Mouse (Mus musculus) myocyte (in vitro differentiated cells): ENCODE data around the gene Sema7a. TPM values are rescaled to one million over a fixed set of nuclear protein-coding genes. Genes with fewer than 3 reads are reported as not detected.

ENCODE experiments used
- H3K27me3 ChIP-seq: one replicate; pipeline ENCODE4 v1.6.1; 2011; ENCODE audit not compliant: control insufficient read depth, insufficient read depth, insufficient read length
- H3K36me3 ChIP-seq: one replicate; pipeline ENCODE4 v1.6.1; 2011; ENCODE audit not compliant: control insufficient read depth, insufficient read depth
- H3K4me2 ChIP-seq: one replicate; pipeline ENCODE4 v1.6.1; 2011; ENCODE audit warnings: low read depth, control low read depth
- H3K4me3 ChIP-seq: one replicate; pipeline ENCODE4 v1.5.1; 2011; ENCODE audit warnings: mild to moderate bottlenecking, control low read depth, moderate library complexity
- H3K79me2 ChIP-seq: one replicate; pipeline ENCODE4 v1.6.1; 2011; ENCODE audit not compliant: control insufficient read depth, insufficient read depth
- H3ac ChIP-seq: one replicate; pipeline ENCODE4 v1.6.1; 2011; ENCODE audit not compliant: control insufficient read depth, insufficient read length
- CEBPB ChIP-seq: IDR thresholded peaks from 2 replicates; pipeline ENCODE4 v1.6.1; 2011; ENCODE audit warnings: mild to moderate bottlenecking, moderate library complexity; ENCODE audit not compliant: poor library complexity, insufficient read depth, severe bottlenecking
- E2F4 ChIP-seq: IDR thresholded peaks from one replicate; pipeline ENCODE4 v1.6.1; 2011; ENCODE audit warnings: mild to moderate bottlenecking, control low read depth, moderate library complexity; ENCODE audit not compliant: insufficient read depth
- MAX ChIP-seq: IDR thresholded peaks from one replicate; pipeline ENCODE4 v1.6.1; 2011; ENCODE audit warnings: low read depth, mild to moderate bottlenecking, control low read depth
- MYOD1 ChIP-seq, 3 experiments: IDR thresholded peaks; one replicate each; pipeline ENCODE4 v1.6.1; 2011; ENCODE audit warnings: control low read depth in 2 of 3, low read depth in 2 of 3, mild to moderate bottlenecking in 2 of 3, moderate library complexity in 1 of 3; ENCODE audit not compliant: insufficient read length in 2 of 3, control insufficient read depth in 1 of 3
- MYOG ChIP-seq, 3 experiments: IDR thresholded peaks; one replicate each; pipeline ENCODE4 v1.6.1; 2011; ENCODE audit warnings: control low read depth in 2 of 3, low read depth in 2 of 3, mild to moderate bottlenecking in 2 of 3; ENCODE audit not compliant: insufficient read length in 2 of 3, control insufficient read depth in 1 of 3, insufficient read depth in 1 of 3
- POLR2A ChIP-seq: IDR thresholded peaks from one replicate; pipeline ENCODE4 v1.6.1; 2011; ENCODE audit warnings: low read depth, mild to moderate bottlenecking, control low read depth, moderate library complexity; ENCODE audit not compliant: insufficient read length
- POLR2AphosphoS2 ChIP-seq: IDR thresholded peaks from one replicate; pipeline ENCODE4 v1.6.1; 2011; ENCODE audit warnings: low read depth, control low read depth; ENCODE audit not compliant: insufficient read length
- REST ChIP-seq: IDR thresholded peaks from one replicate; pipeline ENCODE4 v1.6.1; 2011; ENCODE audit warnings: mild to moderate bottlenecking, control low read depth, moderate library complexity; ENCODE audit not compliant: insufficient read depth, insufficient read length
- SRF ChIP-seq: IDR thresholded peaks from one replicate; pipeline ENCODE4 v1.6.1; 2011; ENCODE audit warnings: low read depth; ENCODE audit not compliant: control insufficient read depth, insufficient read length
- TCF12 ChIP-seq: IDR thresholded peaks from one replicate; pipeline ENCODE4 v1.6.1; 2011; ENCODE audit warnings: mild to moderate bottlenecking, control low read depth; ENCODE audit not compliant: poor library complexity, insufficient read depth, severe bottlenecking
- TCF3 ChIP-seq: IDR thresholded peaks from one replicate; pipeline ENCODE4 v1.6.1; 2011; ENCODE audit warnings: low read depth, control low read depth; ENCODE audit not compliant: insufficient read length
- USF1 ChIP-seq: IDR thresholded peaks from one replicate; pipeline ENCODE4 v1.6.1; 2011; ENCODE audit warnings: low read depth, mild to moderate bottlenecking, control low read depth, moderate library complexity
- polyA plus RNA-seq: library from polyadenylated mRNA; unstranded; fragments of >200 nt; fragmentation: generic; extraction: Trizol; gene quantifications from one replicate; pipeline ENCODE4 v1.2.1, GENCODE M21; 2012; ENCODE audit warnings: missing spikeins

Gene Sema7a
- polyA plus RNA-seq, 1 experiment = 27.4 TPM

DNA sequence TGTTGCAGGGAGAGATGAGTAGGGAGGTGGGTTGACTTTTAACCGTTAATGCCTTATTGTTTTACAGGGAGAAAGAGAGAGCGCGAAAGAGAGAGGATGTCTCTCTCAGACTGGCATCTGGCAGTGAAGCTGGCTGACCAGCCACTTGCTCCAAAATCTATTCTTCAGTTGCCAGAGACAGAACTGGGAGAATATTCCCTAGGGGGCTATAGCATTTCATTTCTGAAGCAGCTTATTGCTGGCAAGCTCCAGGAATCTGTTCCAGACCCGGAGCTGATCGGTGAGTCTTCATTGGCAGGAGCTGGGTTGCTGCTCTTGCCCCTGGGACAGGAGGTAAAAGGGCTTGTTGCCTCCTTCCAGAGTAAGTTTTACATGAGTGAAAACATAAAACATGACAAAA, 27.3 kb upstream of the Sema7a start:
- TF ChIP-seq USF1 (no peak), SRF (no peak), MAX (no peak), TCF3 (no peak), MYOD1 (IDR thresholded peaks at IDR 0.05; ENCODE audit: control insufficient read depth in 1 of 3, insufficient read length in 2 of 3, low read depth in 2 of 3) (no peak), REST (no peak), E2F4 (no peak), POLR2A (no peak), TCF12 (no peak), CEBPB (no peak), MYOG (IDR thresholded peaks at IDR 0.05; ENCODE audit: control insufficient read depth in 1 of 3, insufficient read depth in 1 of 3, insufficient read length in 2 of 3, low read depth in 2 of 3) (no peak), POLR2AphosphoS2 (no peak)
- Histone ChIP-seq H3K79me2 (no peaks in the 10 kb centered on the region), H3K4me3 (no peak overlapping the region), H3K36me3 (peaks cover 5% of the 10 kb centered on the region), H3K4me2 (no peak overlapping the region), H3ac (no peak overlapping the region), H3K27me3 (no peaks in the 10 kb centered on the region)

DNA sequence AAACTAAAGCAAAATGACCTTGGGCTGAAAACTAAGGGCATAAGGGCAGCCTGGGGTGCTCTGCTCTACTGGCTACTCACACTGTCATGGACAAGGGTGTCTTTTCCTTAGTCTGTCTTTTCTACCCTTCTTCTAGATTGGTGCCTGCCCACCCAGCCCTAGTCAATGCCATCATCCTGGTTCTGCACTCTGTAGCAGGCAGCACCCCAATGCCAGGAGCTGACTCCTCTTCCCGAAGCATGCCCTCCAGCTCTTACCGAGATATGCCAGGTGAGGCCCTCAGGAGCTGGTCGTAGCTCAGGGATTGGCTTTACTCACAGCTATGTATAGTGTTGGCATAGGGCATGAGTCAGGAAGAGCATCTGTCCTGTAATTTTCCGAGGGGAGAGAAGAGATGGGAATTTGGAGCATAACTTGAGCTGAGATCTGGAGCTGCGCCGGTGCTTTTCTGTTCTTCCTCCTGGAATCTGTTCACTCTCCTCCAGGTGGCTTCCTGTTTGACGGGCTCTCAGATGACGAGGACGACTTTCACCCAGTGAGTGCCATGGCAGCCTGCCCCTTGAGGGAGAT, 18.3 kb upstream of the Sema7a start:
- Histone ChIP-seq H3K36me3 (peaks cover 28% of the 10 kb centered on the region), H3K4me2 (no peak overlapping the region), H3K79me2 (no peaks in the 10 kb centered on the region), H3ac (no peak overlapping the region), H3K27me3 (no peaks in the 10 kb centered on the region), H3K4me3 (no peak overlapping the region)
- TF ChIP-seq REST (no peak), USF1 (no peak), TCF12 (no peak), MYOG (IDR thresholded peaks at IDR 0.05; ENCODE audit: control insufficient read depth in 1 of 3, insufficient read depth in 1 of 3, insufficient read length in 2 of 3, low read depth in 2 of 3) (no peak), TCF3 (no peak), POLR2AphosphoS2 (no peak), MAX (no peak), POLR2A (no peak), CEBPB (no peak), SRF (no peak), MYOD1 (IDR thresholded peaks at IDR 0.05; ENCODE audit: control insufficient read depth in 1 of 3, insufficient read length in 2 of 3, low read depth in 2 of 3) (no peak), E2F4 (no peak)

- Histone ChIP-seq H3K27me3 (no peaks in the 10 kb centered on the region), H3K4me3 (no peak overlapping the region), H3K79me2 (no peaks in the 10 kb centered on the region), H3K36me3 (peaks cover 24% of the 10 kb centered on the region), H3K4me2 (no peak overlapping the region), H3ac (no peak overlapping the region)
- TF ChIP-seq TCF3 (no peak), MYOG (IDR thresholded peaks at IDR 0.05; ENCODE audit: control insufficient read depth in 1 of 3, insufficient read depth in 1 of 3, insufficient read length in 2 of 3, low read depth in 2 of 3) (no peak), E2F4 (no peak), TCF12 (no peak), USF1 (no peak), POLR2A (no peak), POLR2AphosphoS2 (no peak), MYOD1 (IDR thresholded peaks at IDR 0.05; ENCODE audit: control insufficient read depth in 1 of 3, insufficient read length in 2 of 3, low read depth in 2 of 3) (no peak), CEBPB (no peak), MAX (no peak), REST (no peak)
Observed at GRCm38 (mm10) chr9:57922381-57922780, 17.5 kb upstream of the Sema7a start.

DNA sequence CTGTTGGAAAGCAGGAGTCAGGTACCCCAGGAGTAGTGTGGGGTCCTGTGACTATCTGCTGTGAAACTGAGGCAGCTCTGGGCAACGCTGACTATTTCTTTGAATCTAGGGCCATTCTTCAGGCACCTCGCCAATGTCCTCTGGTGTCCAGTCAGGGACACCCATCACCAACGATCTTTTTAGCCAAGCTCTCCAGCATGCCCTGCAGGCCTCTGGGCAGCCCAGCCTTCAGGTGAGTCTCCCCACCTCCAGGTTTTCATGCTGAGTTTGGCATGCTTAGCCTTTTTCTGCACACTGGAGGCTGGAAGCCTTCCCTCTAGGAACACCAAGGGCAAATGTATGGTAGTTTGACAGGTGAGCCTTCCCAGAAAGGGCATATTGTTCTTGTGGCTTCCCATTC, 16.9 kb upstream of the Sema7a start:
- Histone ChIP-seq H3ac (no peak overlapping the region), H3K4me3 (no peak overlapping the region), H3K4me2 (no peak overlapping the region), H3K27me3 (no peaks in the 10 kb centered on the region), H3K36me3 (peaks cover 22% of the 10 kb centered on the region), H3K79me2 (no peaks in the 10 kb centered on the region)
- no peak for TF ChIP-seq MYOG (IDR thresholded peaks at IDR 0.05; ENCODE audit: control insufficient read depth in 1 of 3, insufficient read depth in 1 of 3, insufficient read length in 2 of 3, low read depth in 2 of 3)
- TF ChIP-seq POLR2AphosphoS2 = no peak
- no peak for TF ChIP-seq SRF
- no peak for TF ChIP-seq POLR2A
- TF ChIP-seq TCF12 = no peak
- no peak for TF ChIP-seq TCF3
- TF ChIP-seq MYOD1 (IDR thresholded peaks at IDR 0.05; ENCODE audit: control insufficient read depth in 1 of 3, insufficient read length in 2 of 3, low read depth in 2 of 3) = no peak
- TF ChIP-seq CEBPB = no peak
- no peak for TF ChIP-seq MAX
